ENCODE assay signal across 22 mouse cellular contexts in genomic region chr1:62309376-62309775, GRCm38 (mm10).
DNase-seq lines count a peak whose midpoint lies in the region; ATAC-seq and TF ChIP-seq lines count a peak whose summit lies in the region.
"Had no signal": no experiment of that assay in that cellular context is flagged by ENCODE, and none has a peak within 500 bp of the region (broad histone marks: within the 10 kb centered on the region; RNA-seq: fewer than 3 reads in every experiment).

No protein-coding gene starts in this region.

- intact Hi-C loops in heart, postnatal 10 days (cut with DNase I), result no loop called here

- no peaks in the 10 kb centered on the region for H3K36me3 ChIP-seq in heart, postnatal 0 days (replicated peaks; ENCODE audit: control insufficient read depth, insufficient read depth, low read length)
- H3K36me3 ChIP-seq in heart, embryonic 12.5 days, result no peaks in the 10 kb centered on the region
- no peaks in the 10 kb centered on the region for H3K36me3 ChIP-seq in midbrain, embryonic 13.5 days
- H3K36me3 ChIP-seq: embryonic facial prominence, embryonic 10.5 days; heart, embryonic 13.5 days; hindbrain, embryonic 13.5 days had no signal

- H3K9me3 ChIP-seq in heart, postnatal 0 days (replicated peaks; ENCODE audit: control insufficient read depth, low read length), result no peaks in the 10 kb centered on the region
- no peaks in the 10 kb centered on the region for H3K9me3 ChIP-seq in heart, embryonic 12.5 days (replicated peaks)
- H3K9me3 ChIP-seq in midbrain, embryonic 13.5 days, result no peaks in the 10 kb centered on the region
- H3K9me3 ChIP-seq: embryonic facial prominence, embryonic 10.5 days; forebrain, embryonic 13.5 days; heart, embryonic 13.5 days; hindbrain, embryonic 13.5 days had no signal

- no peak for TF ChIP-seq CTCF in heart, postnatal 0 days (IDR thresholded peaks at IDR 0.05; ENCODE audit: low read depth)

- H3K9ac ChIP-seq in heart, postnatal 0 days (replicated peaks; ENCODE audit: low read depth, low read length), result no peak overlapping the region
- no peak overlapping the region for H3K9ac ChIP-seq in heart, embryonic 12.5 days
- H3K9ac ChIP-seq in midbrain, embryonic 13.5 days (replicated peaks), result no peak overlapping the region
- H3K9ac ChIP-seq: forebrain, embryonic 13.5 days; forebrain, postnatal 0 days; heart, embryonic 13.5 days; hindbrain, embryonic 13.5 days had no signal

- TF ChIP-seq EP300 in heart, postnatal 0 days (IDR thresholded peaks at IDR 0.05; ENCODE audit: low read depth), result no peak

- H3K27ac ChIP-seq in heart, postnatal 0 days (ENCODE audit: low read depth), result no peak overlapping the region
- no peak overlapping the region for H3K27ac ChIP-seq in heart, embryonic 12.5 days (ENCODE audit: poor library complexity, severe bottlenecking)
- no peak overlapping the region for H3K27ac ChIP-seq in midbrain, embryonic 13.5 days
- H3K27ac ChIP-seq: embryonic facial prominence, embryonic 10.5 days; forebrain, embryonic 13.5 days; heart, adult 2 months; heart, embryonic 13.5 days; hindbrain, embryonic 13.5 days had no signal

- ATAC-seq in heart, postnatal 0 days (ENCODE audit: insufficient read depth, low read depth), result no peak
- ATAC-seq in CD4-positive, CD25-positive, alpha-beta regulatory T cell, adult 4 months, result no peak
- no peak for ATAC-seq in heart, embryonic 12.5 days (ENCODE audit: insufficient number of reproducible peaks, low FRiP score)
- ATAC-seq in midbrain, embryonic 13.5 days, result no peak
- ATAC-seq: activated CD4-positive, CD25-positive, alpha-beta regulatory T cell, adult 4 months; forebrain, embryonic 13.5 days; forebrain, postnatal 0 days; Patski had no signal

- H3K4me2 ChIP-seq in heart, postnatal 0 days (ENCODE audit: low read depth, low read length), result no peak overlapping the region
- H3K4me2 ChIP-seq in heart, embryonic 12.5 days, result no peak overlapping the region
- no peak overlapping the region for H3K4me2 ChIP-seq in midbrain, embryonic 13.5 days (replicated peaks)
- H3K4me2 ChIP-seq: forebrain, embryonic 13.5 days; heart, embryonic 13.5 days; hindbrain, embryonic 13.5 days had no signal

- DNase-seq in heart, postnatal 0 days (ENCODE audit: low spot score), result peak; percentile 15
- DNase-seq in heart, postnatal 10 days, result no peak
- peak; percentile 72 for DNase-seq in kidney, adult 9 months
- DNase-seq in kidney, postnatal 10 days, result peak; percentile 32
- DNase-seq in kidney, postnatal 4 days, result peak; percentile 8 to 14
- DNase-seq: adrenal gland, postnatal 14 days; B cell, adult 2 months; cerebellum, adult 2 months; cerebellum, postnatal 36 days; forebrain, postnatal 0 days; gastrocnemius, postnatal 14 days; heart, adult 2 months; heart, postnatal 14 days had no signal

- no peaks in the 10 kb centered on the region for H3K27me3 ChIP-seq in heart, postnatal 0 days (ENCODE audit: control insufficient read depth, insufficient read depth, low read length)
- H3K27me3 ChIP-seq in heart, embryonic 12.5 days (replicated peaks), result no peaks in the 10 kb centered on the region
- no peaks in the 10 kb centered on the region for H3K27me3 ChIP-seq in midbrain, embryonic 13.5 days
- H3K27me3 ChIP-seq: forebrain, embryonic 13.5 days; heart, embryonic 13.5 days; hindbrain, embryonic 13.5 days; Patski had no signal

- no peak overlapping the region for H3K4me3 ChIP-seq in heart, postnatal 0 days (ENCODE audit: low read depth, low read length)
- H3K4me3 ChIP-seq in heart, embryonic 12.5 days, result no peak overlapping the region
- no peak overlapping the region for H3K4me3 ChIP-seq in midbrain, embryonic 13.5 days (replicated peaks)
- H3K4me3 ChIP-seq: embryonic facial prominence, embryonic 10.5 days; forebrain, embryonic 13.5 days; heart, adult 2 months; heart, embryonic 13.5 days; hindbrain, embryonic 13.5 days had no signal

- 50% methylated on average over 6 of the region's 6 CpGs for WGBS in heart, postnatal 0 days
- WGBS in heart, embryonic 12.5 days, result 60% methylated on average over 6 of the region's 6 CpGs
- WGBS in midbrain, embryonic 13.5 days, result 85% methylated on average over 6 of the region's 6 CpGs

- H3K4me1 ChIP-seq in heart, postnatal 0 days (ENCODE audit: control insufficient read depth, insufficient read depth), result no peaks in the 10 kb centered on the region
- no peaks in the 10 kb centered on the region; the same call in 1 of the 2 replicates for H3K4me1 ChIP-seq in heart, embryonic 12.5 days (replicated peaks)
- H3K4me1 ChIP-seq in midbrain, embryonic 13.5 days (replicated peaks), result no peaks in the 10 kb centered on the region

Comparison
In these comparisons a context has a peak if more than half of its experiments do, and no peak if none do; other contexts are left out.
1. DNase-seq: peak in heart, postnatal 0 days (single experiment), kidney, adult 9 months (single experiment), kidney, postnatal 10 days (single experiment) and kidney, postnatal 4 days (2 of 2); none in heart, postnatal 10 days (0 of 2).